Mouse (Mus musculus) megakaryocyte, embryonic 14.5 days (primary cell): ENCODE measurements at regions not wholly inside any gene's neighbourhood (a gene's known extent, or its start where the extent isn't known, plus 50 kb on each side); places are given as distances from the start of the nearest gene placed in this dataset.

Experiments
- H3K27me3 ChIP-seq: replicated peaks from 2 replicates; pipeline ENCODE3; 2012; ENCODE audit warnings: inconsistent platforms
- H3K36me3 ChIP-seq: replicated peaks from 2 replicates; pipeline ENCODE3; 2012; ENCODE audit warnings: low read length, inconsistent platforms, mixed read lengths
- H3K4me1 ChIP-seq: 2 replicates; pipeline ENCODE4 v1.6.1; 2012; ENCODE audit warnings: inconsistent platforms
- H3K4me3 ChIP-seq: replicated peaks from 2 replicates; pipeline ENCODE3; 2012; ENCODE audit warnings: moderate library complexity, mild to moderate bottlenecking, inconsistent platforms
- H3K9me3 ChIP-seq: 2 replicates; pipeline ENCODE4 v1.6.1; 2012; ENCODE audit warnings: inconsistent platforms
- FLI1 ChIP-seq: IDR thresholded peaks from 2 replicates; pipeline ENCODE4 v1.6.1; 2012; ENCODE audit warnings: low read length, inconsistent platforms, mixed read lengths
- GATA1 ChIP-seq: IDR thresholded peaks from 3 replicates; pipeline ENCODE4 v1.6.1; 2012; ENCODE audit warnings: mixed read lengths, low read length, inconsistent platforms, borderline replicate concordance

DNA sequence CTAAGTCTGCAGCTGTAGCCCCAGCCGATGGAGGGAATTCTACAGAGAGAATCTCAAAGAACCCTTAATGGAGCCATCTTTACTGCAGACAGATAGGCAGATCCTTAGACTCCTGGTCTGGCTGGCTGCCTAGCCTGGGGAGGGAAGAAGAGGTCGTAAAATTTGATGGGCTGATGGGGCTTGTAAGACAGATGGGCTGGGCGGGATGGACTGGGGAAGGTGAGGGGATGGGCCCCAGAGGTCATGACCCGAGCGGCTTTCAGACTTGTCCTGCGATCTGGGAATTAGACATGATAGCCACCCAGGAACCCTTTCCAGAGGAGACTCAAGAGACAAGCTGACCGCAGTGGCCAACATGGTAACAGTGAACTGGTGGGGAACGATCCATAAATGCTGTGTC, 107.1 kb downstream of the Gadd45g start:
- TF ChIP-seq FLI1: no peak
- no peak for TF ChIP-seq GATA1
- H3K27me3 ChIP-seq: peaks cover 26% of the 10 kb centered on the region
- H3K4me1 ChIP-seq: peaks cover 52% of the 10 kb centered on the region
- H3K36me3 ChIP-seq: no peaks in the 10 kb centered on the region
- no peak overlapping the region for H3K4me3 ChIP-seq
- H3K9me3 ChIP-seq: no peaks in the 10 kb centered on the region

GRCm38 (mm10) chr13:51957101-51957500, 110.6 kb downstream of the Gadd45g start:
- peaks cover 22% of the 10 kb centered on the region for H3K27me3 ChIP-seq
- peaks cover 30% of the 10 kb centered on the region for H3K4me1 ChIP-seq

GRCm38 (mm10) chr13:51959591-51959990, 113.1 kb downstream of the Gadd45g start:
- H3K4me1 ChIP-seq: peaks cover 46% of the 10 kb centered on the region
- H3K27me3 ChIP-seq: peaks cover 8% of the 10 kb centered on the region
- no peaks in the 10 kb centered on the region for H3K36me3 ChIP-seq
- H3K4me3 ChIP-seq: no peak overlapping the region
- TF ChIP-seq GATA1 (no peak), FLI1 (no peak)
- H3K9me3 ChIP-seq: no peaks in the 10 kb centered on the region

More at GRCm38 (mm10) chr13:51957101-51957500, 110.6 kb downstream of the Gadd45g start:
- no peaks in the 10 kb centered on the region for H3K9me3 ChIP-seq
- no peak overlapping the region for H3K4me3 ChIP-seq
- no peaks in the 10 kb centered on the region for H3K36me3 ChIP-seq
- TF ChIP-seq FLI1 (no peak), GATA1 (no peak)

DNA sequence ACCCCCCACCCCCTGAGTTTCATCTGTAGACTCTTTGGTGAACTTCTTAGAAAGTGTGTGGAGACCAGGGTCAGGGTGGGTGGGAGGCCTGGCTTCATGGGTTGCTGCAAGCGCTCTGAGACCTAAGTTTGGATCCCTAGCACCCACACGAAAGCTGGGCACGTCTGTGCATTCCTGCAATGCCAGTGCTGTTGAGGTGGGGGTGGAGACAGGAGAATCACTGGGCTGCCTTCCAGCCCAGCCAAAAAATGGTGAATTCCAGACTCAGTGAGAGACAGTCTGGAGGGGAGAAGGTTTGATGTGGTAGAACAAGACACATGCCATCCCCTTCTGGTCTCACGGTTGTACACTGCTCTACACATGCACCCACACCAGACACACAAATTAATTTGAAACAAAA, 113.8 kb downstream of the Gadd45g start:
- Histone ChIP-seq H3K4me3 (no peak overlapping the region), H3K9me3 (no peaks in the 10 kb centered on the region), H3K36me3 (no peaks in the 10 kb centered on the region), H3K4me1 (peaks cover 52% of the 10 kb centered on the region), H3K27me3 (peaks cover 12% of the 10 kb centered on the region)
- TF ChIP-seq GATA1: no peak
- no peak for TF ChIP-seq FLI1

- no peak for TF ChIP-seq GATA1
- TF ChIP-seq FLI1: no peak
- no peak overlapping the region for H3K4me3 ChIP-seq
- H3K4me1 ChIP-seq: peaks cover 63% of the 10 kb centered on the region
- no peaks in the 10 kb centered on the region for H3K36me3 ChIP-seq
- peaks cover 13% of the 10 kb centered on the region for H3K27me3 ChIP-seq
- H3K9me3 ChIP-seq: no peaks in the 10 kb centered on the region
Measured at GRCm38 (mm10) chr13:51962191-51962611, 115.7 kb downstream of the Gadd45g start.

GRCm38 (mm10) chr13:51962676-51963075, 116.2 kb downstream of the Gadd45g start:
- no peaks in the 10 kb centered on the region for H3K9me3 ChIP-seq
- no peak overlapping the region for H3K4me3 ChIP-seq
- H3K36me3 ChIP-seq: no peaks in the 10 kb centered on the region
- H3K4me1 ChIP-seq: peaks cover 68% of the 10 kb centered on the region
- peaks cover 17% of the 10 kb centered on the region for H3K27me3 ChIP-seq
- TF ChIP-seq FLI1: no peak
- TF ChIP-seq GATA1: no peak

DNA sequence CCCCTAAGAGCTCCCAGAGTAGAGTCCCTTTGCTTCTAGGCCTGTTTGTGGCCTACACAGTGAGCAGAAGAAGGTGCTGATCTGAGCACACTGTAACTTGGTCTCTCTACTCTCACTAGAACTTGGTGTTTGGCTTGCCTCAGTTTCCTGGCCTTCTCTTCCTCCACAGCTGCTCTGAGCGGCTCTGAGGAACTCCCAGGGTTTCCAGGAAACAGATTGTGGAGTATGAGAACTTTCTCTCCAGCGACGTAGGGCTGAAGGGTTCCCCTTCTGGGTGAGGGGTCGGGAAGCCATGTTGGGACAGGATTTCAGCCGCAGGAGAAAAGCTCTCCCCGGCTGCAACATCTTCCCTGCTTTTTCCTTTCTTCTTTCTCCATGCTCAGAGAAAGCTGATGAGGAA, 117.5 kb downstream of the Gadd45g start:
- H3K27me3 ChIP-seq: peaks cover 21% of the 10 kb centered on the region
- no peaks in the 10 kb centered on the region for H3K36me3 ChIP-seq
- H3K4me1 ChIP-seq: peaks cover 72% of the 10 kb centered on the region
- no peaks in the 10 kb centered on the region for H3K9me3 ChIP-seq
- TF ChIP-seq FLI1: no peak
- TF ChIP-seq GATA1: no peak
- H3K4me3 ChIP-seq: peak overlapping the region; percentile 81

GRCm38 (mm10) chr13:51964416-51964815, 117.9 kb downstream of the Gadd45g start:
- peaks cover 23% of the 10 kb centered on the region for H3K27me3 ChIP-seq
- H3K4me3 ChIP-seq: peak overlapping the region; percentile 81
- TF ChIP-seq FLI1: no peak
- no peak for TF ChIP-seq GATA1

GRCm38 (mm10) chr13:51964921-51965320, 118.4 kb downstream of the Gadd45g start:
- Histone ChIP-seq H3K4me1 (peaks cover 81% of the 10 kb centered on the region), H3K27me3 (peaks cover 23% of the 10 kb centered on the region), H3K9me3 (no peaks in the 10 kb centered on the region), H3K36me3 (no peaks in the 10 kb centered on the region), H3K4me3 (no peak overlapping the region)
- no peak for TF ChIP-seq GATA1
- TF ChIP-seq FLI1: no peak

More at GRCm38 (mm10) chr13:51964416-51964815, 117.9 kb downstream of the Gadd45g start:
- Histone ChIP-seq H3K36me3 (no peaks in the 10 kb centered on the region), H3K9me3 (no peaks in the 10 kb centered on the region), H3K4me1 (peaks cover 76% of the 10 kb centered on the region)

DNA sequence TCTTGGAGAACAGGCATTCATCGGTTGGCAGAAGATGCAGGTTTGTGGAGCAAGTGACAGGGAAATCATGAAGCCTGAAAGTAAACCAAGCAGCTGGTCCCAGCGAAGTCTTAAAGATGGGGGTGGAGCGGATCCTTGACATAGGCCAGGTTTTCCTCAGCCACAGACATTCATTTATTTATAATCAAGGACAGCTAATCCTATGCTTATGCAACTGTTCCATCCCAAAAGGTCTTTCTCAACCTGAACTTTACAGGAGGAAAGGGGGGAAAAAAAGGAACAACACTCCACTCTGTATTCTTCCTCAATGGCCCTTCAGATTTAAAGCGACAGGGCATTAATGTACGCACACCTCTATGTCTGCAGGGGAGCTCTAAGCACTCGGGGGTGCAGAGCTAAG, 121.6 kb downstream of the Gadd45g start:
- H3K27me3 ChIP-seq: peaks cover 21% of the 10 kb centered on the region
- H3K36me3 ChIP-seq: no peaks in the 10 kb centered on the region
- no peak for TF ChIP-seq GATA1
- no peak overlapping the region for H3K4me3 ChIP-seq
- H3K4me1 ChIP-seq: peaks cover 95% of the 10 kb centered on the region
- H3K9me3 ChIP-seq: no peaks in the 10 kb centered on the region

DNA sequence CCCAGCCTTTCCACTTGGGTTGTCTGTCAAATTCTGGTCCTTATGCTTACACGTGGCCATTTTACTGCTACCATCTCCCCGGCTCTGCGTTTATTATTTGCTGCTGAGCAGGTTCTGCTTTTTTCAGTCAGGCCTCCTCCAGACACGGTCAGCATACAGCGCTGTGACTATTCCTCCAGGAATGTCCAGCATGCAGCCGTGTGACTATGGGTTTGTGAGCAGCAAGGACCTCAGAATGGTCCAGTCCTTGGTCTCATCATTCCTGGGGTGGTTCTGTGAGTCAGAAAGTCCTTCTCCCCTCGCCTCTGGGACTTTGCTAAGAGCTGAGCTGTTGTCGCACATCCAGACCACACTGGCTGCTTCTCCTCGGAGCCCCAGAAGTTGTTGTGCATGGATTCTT, 122.3 kb downstream of the Gadd45g start:
- peaks cover 21% of the 10 kb centered on the region for H3K27me3 ChIP-seq
- H3K9me3 ChIP-seq: no peaks in the 10 kb centered on the region
- H3K4me3 ChIP-seq: no peak overlapping the region
- H3K36me3 ChIP-seq: no peaks in the 10 kb centered on the region
- no peak for TF ChIP-seq FLI1
- TF ChIP-seq GATA1: no peak
- peaks cover 95% of the 10 kb centered on the region for H3K4me1 ChIP-seq
